Mouse (Mus musculus) embryo, embryonic 10 days (tissue): ENCODE measurements around the gene Pax5.

Experiments used
- DNase-seq: peaks from one replicate; pipeline ENCODE4 v3.0.0-alpha.2; 2015; ENCODE audit warnings: low spot score

Gene Pax5

DNA sequence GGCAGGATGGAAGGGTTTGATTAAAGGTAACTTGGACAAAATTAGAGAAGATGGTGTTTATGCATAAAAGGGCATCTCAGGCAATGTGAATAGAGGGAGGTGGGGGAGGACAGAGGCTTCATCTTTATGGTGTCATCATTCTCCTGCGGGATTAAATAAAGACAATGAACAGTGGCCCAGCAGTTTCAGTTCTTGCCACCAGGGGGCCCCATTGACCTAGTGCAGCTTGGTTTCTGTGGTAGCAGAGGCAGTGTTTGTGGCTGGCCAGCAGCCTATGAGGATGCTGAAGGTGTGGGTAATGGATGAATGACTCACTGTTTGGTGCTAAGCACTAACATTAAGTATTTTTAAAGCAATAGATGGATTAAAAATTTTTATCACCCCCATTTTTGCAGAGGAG, 230.5 kb downstream of the Pax5 start:
- DNase-seq: no peak
